Mouse (Mus musculus) adrenal gland, adult 2 months (tissue): ENCODE data around the gene Notch1. TPM values are rescaled to one million over a fixed set of nuclear protein-coding genes. Genes with fewer than 3 reads are reported as not detected.

ENCODE experiments used
- DNase-seq: peaks from one replicate; pipeline ENCODE4 v3.0.0; 2021
- long read RNA-seq: library from polyadenylated mRNA; stranded (forward); transcript quantifications from one replicate; pipeline ENCODE4 v2.0.0, GENCODE M21; 2021
- polyA plus RNA-seq: library from polyadenylated mRNA; depleted of rRNA; stranded (reverse); fragments of >200 nt; gene quantifications from 2 replicates; pipeline ENCODE4 v1.2.3, GENCODE M21; 2012; rRNA removed
- total RNA-seq, 2 experiments: library from RNA; stranded (reverse); gene quantifications; 2 replicates each; pipeline ENCODE4 v1.2.3; 2021

Gene Notch1
- total RNA-seq (10 to 100 TPM; 17.6 to 21.1 TPM), polyA plus RNA-seq (37.1 and 49.2 TPM in 2 replicates)
- long read RNA-seq, result 0 reads

DNA sequence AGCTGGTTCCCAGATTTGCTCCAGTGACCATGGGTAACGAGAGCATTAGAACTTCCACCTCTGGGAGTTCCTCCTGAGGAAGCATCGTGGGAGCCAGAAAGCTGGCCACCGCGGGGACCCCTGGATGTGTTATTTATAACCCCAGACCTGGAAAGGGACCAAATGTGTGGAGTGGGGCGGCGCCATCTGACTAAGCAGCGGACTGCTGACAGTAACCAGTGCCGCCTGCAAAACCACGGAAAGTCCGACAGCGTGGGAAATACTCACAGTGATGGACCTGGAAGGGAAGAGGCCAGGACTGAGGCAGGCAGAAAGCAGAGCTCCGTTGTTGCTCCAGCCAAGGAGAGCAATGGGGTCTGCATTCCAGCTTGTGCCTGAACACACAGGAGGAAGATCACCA lies at the start of gene Notch1:
Gene Notch1, minus strand, starts transcription at position 389 of the 400 bp plus-strand sequence.
- DNase-seq, result peak; percentile 48

DNA sequence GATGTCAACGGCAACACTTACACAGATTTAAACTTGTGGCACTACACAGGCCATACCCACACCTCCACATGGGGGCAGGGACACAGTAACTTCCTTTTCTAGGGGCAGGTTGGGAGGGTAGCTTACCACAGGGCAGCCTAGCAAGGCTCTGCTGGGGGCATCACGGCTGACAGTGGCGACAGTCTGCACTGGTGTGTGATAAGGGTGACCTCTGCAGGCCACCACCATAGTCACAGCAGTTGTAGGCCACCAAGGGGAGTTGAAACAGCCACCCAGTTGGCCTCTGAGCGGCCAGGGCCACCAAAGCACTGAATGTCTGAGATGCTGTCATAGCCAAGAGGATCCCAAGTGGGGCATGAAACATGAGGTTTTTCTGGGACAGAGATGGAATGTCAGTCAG lies 49.8 kb upstream of the Notch1 start:
- DNase-seq, result peak; percentile 53

DNA sequence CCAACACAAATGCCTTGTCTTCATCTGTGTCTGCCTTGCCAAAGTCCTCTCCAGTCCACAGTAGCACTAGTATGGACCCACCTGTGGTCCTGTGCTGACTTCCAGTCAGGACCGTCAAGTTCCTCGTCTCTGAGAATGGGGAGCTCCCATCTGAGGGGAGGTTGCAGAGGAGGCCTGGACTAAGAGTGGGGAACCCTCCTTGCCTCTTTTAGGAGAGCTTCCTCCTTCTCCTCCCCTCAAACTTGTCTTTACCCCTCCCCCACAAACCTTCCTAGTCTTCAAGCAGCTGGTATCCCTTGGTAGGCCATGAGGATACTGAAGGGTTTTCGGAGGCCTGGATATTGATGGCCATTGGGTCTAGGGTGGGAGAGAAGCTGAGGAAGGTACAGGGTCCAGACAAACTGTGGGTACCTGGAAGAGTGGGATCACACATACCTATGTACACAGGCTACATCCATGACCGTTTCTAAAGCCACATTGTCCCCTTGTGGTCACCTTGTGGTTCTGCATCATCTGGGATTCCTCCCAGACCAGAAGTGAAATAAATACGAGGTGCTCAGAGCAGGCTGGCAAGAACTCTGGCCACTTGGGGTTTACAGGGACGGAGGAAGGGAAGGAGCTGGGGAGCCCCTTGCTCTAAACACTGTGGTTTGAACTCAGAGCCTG lies 45.0 kb upstream of the Notch1 start:
- DNase-seq, result peak; percentile 56

DNA sequence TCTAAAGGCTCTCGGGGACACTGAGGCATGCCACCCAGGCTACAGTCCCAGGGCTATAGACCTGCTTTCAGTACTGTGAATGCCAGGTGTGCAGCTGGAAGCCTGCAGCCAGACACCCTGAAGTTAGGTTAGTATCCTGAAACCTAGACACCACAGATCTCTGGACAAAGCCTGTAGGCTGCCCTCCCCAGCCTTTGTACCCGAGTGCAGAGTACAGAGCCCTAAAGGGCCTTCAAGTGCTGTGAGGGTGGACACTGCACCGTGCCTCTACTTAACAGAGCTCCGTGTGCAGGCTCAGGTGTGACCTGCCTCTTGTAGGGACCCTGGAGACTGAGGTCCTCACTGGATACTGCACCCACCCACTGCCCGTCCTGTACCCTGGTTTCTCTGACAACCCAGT lies 44.0 kb upstream of the Notch1 start:
- DNase-seq, result no peak

DNA sequence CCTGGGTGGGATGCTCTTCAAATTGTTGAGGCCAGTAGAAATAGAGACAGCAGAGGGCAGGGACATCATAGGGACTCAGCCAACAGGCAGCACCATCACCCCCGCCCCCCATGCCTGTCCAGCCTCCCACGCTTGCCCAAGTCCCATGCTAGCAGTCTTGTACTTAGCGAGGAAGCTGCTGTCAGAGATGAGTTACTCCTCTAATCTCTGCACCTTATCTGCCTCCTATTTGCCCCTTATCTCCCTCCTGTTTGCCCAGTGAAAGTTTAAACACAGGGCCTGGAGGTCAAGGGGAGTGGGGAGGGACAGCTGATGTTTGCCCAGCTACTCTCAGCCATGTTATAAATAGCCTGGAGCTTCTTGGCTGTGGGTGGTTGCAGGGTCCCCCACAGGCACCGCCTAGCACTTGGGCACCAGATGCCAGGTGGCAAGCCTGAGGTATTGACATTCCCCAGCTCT lies 40.1 kb upstream of the Notch1 start:
- DNase-seq, result peak; percentile 23

DNA sequence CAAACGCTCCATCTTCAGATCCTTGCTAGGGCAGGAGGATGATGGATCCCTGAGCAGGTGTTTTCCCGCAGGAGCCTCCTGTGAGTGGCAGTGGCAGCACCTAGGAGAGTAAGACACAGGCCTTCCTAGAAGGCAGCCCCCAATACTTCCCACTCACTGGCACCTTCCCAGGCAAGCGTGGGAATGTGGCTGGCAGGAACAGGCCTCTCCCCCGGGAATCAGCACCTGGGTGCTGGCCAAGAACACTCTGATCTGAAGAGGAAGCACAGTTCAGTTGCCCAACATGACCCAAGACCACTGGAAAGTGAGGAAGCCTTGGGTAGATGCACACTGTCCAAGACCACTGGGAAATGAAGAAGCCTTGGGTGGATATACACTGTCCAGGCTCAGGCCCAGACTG lies 38.6 kb upstream of the Notch1 start:
- DNase-seq, result peak; percentile 54

DNA sequence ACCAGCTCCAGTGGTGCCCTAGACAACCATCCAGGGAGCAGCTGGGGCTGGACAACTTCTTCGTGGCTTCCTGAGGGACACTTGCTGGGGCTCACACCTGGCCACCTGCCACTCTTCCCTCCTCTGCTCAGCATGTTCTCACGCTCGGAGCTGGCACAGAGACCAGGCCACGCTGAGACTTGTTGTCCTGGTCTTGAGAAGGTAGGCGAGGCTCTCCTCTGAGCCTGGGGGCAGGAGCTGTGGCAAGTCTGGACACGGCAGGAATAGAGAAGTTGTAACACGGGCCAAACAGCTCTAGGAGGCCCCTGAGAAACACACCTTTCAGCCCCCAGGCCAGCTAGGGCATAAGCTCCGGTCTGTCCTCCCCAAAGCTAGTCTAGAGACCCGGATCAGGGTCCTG lies 37.4 kb upstream of the Notch1 start:
- no peak for DNase-seq

DNA sequence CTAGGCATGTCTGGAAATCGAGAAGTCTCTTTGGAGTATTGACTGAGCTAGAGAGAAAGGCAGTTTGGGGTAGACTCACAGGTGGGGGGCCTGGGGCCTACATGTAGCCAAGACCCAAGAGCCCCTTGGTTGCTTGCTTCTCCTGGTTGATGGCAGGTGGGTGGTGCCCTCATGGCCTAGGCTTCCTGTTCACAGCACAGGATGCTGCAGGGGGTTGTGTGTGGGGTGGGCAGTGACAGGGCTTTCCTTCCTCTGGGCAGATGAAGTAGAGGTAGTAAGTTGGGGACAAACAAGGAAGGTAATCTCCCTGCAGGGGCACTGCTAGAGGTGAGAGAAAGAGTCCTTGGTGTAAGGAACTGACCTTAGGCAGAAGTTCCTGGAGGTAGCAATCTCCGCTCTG lies 35.6 kb upstream of the Notch1 start:
- no peak for DNase-seq

DNA sequence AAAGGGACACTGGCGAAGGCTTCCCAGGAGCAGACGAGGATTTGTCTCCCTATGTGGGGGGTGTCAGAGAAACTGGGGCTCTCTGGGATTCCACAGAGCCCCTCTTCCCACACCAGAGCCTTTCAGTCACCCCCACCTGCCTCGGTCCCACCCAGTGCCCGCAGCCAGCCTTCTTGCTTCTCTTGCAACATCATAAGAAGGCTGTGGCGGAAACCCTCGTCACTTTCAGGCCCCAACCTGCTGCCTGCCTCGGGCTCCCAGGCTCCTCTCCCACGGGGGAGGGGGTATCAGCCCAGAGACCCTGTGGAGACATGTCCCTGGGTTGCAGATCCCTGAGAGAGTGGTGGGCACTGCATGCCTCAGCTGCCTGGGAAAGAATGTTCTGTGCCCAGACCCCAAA lies 35.0 kb upstream of the Notch1 start:
- no peak for DNase-seq

DNA sequence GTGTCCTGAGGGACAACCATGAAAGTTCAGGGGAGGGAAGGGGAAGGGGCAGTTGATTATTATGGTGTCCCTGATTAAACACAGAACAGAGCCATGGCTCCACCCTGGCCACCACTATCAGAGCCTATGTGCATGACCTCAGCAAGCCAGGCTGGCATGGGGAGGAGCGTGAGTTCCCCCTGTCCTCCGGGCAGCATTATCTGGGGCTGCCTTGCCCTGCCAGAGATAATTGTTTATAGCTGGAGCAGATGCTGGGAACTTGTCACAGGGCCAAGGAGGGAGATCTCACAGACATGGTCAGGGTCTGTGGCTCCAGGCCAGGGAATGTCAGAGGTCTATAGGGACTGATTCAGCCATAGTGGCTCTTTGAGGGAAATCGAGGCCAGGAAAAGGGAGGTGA lies 34.3 kb upstream of the Notch1 start:
- no peak for DNase-seq

DNA sequence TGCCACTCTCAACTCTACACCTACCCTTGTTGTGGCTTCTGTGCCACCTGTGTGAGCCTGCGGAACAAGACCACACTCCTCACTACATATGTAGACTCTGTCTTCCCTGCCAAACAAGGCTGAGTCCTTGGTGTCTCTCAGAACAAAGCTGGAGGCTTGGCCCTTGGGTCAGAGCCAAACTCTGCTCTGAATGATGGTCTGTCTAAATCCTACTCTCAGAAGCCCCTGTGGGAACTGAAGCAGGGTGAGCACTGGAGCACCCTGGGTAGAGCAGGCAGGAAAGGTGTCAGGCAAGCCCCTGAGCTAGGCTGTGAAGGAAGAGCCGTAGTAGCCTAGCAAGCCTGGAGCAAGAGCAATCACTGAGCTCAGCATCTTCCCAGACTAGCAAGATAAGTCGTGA lies 33.7 kb upstream of the Notch1 start:
- peak; percentile 62 for DNase-seq

DNA sequence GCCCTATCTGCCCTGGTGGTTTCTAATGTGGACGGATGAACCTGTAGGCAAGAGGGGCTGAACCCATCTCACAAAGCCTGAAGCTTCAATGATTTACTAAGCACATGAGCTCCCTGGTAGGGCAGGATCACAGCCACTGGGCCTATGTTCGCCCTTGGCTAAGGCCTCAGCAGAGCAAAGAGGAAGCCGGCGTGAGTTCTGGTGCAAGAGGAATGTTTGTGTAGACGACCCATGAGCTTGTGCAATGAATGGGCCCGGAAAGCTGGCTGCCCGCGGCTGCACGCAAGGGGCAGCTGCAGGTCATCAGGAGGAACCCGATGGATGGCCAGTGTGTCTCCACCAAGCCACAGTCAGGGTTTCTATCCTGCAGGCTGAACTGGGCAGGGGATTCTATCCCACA lies 33.3 kb upstream of the Notch1 start:
- peak; percentile 57 for DNase-seq

DNA sequence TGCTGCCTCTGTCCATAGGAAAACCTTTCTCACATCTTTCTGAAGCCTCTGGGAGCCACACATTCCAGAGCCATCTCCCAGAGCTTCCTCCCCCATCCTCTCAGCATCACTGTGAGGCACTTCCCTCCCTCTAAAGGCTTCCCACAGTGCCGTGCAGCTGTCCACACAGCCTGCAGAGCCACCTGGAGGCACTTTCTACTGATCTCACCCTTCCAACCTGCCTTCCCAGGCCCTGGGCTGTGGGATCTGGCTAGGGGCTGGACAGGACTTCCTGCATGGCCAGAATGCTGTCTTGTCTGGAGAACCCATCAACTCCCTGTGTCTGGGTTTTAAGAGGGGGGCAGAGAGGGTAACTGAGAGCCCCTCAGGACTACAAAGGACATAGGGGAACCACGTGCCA lies 31.0 kb upstream of the Notch1 start:
- no peak for DNase-seq

DNA sequence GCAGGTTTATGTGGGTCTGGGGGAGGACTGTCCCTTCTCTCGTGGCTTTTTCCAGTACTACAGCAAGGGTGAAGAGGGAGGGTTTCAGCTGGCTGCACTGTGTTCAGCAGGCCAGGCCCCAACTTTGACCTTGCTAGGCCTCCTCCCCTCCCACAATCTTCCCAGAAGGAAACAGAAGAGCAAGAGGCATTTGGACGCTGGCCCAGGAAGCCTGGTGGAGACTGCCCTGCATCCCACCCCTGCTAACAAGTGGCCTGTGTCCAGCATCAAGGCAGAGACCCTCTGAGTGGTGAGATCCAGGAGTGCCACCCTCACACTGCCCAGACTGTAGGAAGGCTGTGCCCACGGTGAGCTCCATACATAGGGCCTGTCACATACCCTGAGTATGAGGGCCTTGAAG lies 27.8 kb upstream of the Notch1 start:
- DNase-seq, result peak; percentile 67

DNA sequence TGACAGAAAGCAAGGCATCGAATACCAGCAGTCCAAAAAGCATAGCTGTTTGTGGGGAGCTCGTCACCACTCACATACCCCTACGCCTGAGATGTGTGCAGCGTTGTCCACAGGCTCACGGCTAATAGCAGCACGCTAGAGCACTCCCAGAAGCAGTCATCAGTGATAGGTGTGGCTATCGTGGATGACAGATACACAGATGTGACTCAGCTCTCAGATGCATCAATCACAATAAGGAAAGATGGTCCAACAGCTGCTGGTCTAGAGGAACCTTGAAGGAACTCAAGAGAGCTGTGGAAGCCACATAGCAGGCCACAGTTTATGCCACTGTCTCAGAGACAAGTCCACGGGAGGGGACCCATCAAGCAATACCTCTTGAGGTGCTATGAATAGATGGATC lies 27.3 kb upstream of the Notch1 start:
- DNase-seq, result peak; percentile 70

DNA sequence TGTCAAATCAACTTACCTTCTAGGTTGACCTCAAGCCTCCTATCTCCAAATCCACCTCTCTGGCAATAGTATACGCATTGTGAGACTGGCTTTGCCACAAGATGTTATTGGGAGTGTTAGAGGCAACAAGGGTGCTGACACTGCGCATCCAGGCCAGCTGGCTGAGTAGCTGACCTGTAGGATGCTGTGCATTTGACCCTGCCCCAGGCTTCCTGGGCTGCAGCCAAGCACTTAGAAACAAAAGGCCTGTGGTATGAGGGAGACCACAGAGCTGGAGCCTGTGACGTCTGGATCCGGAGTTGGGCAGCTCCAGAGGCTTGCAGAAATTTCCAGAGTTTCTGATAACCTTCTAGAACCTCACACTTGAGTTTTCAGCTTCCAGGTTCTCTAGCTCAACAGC lies 26.7 kb upstream of the Notch1 start:
- DNase-seq, result peak; percentile 58

DNA sequence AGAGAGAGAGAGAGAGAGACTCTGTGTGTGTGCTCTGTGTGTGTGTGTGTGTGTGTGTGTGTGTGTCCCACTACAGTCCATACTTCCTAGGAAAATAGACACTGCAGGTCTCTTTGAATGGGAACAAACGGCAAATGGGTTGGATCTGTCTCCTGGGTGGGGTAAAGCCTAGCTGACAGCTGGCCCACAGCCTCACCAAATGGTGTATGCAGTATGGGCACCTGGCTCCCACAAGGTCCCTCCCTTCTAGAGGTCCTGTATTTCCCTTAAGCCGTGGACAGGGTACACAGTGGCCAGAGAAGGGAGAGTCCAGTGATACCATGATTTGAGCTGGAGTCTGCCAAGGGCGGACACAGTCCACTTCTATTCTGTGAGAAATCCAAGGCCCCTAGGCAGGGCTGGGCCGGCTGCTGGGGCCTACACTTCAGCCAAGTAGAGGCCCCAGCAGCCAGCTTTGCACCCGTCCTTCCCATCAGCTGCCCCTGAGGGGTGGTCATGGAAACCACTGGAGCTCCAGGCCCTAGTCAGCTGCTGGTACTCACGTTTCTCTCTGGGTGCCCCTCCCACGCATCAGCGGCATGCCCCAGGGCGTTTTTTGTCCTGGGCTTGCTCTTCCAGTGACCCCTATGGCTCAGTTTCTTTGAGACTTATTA lies 24.9 kb upstream of the Notch1 start:
- DNase-seq, result no peak

DNA sequence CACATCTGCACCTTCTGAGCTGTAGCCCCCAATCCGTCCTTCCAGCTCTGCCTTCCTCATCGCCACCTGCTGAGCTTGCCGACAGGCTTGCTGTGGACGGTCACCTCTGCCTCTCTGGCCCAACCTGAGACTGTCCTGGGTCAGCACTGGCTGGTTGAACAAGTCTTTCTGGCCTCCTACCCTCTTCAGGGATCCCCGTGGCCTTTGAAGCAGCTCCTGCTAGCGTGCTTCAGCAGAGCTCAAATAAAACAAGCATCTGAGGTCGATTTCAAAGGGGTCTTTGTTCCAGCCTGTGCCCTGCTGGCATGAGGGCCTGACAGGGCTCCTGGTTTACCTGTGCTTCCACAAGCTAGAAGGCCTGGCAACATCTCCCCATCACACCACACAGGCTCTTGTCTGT lies 24.3 kb upstream of the Notch1 start:
- DNase-seq, result no peak

DNA sequence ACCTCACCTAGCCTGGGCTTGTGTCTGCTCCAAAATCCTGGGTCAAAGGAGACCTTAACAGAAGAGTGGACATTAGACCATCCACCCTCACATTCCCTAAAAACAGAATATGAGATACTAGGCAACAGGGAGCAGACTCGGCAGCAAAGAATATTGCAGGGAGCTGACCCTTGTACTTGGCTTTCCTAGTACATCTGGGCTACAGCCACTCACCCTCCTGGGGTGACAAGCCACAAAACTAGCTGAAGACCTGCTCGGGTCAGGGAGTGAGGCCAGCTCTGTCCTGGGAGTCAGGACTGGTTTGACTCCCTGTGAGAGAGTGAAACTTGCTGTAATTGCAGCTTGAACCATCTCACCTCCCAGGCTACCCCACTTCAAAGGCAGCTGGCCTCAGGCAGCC lies 23.1 kb upstream of the Notch1 start:
- DNase-seq, result no peak

DNA sequence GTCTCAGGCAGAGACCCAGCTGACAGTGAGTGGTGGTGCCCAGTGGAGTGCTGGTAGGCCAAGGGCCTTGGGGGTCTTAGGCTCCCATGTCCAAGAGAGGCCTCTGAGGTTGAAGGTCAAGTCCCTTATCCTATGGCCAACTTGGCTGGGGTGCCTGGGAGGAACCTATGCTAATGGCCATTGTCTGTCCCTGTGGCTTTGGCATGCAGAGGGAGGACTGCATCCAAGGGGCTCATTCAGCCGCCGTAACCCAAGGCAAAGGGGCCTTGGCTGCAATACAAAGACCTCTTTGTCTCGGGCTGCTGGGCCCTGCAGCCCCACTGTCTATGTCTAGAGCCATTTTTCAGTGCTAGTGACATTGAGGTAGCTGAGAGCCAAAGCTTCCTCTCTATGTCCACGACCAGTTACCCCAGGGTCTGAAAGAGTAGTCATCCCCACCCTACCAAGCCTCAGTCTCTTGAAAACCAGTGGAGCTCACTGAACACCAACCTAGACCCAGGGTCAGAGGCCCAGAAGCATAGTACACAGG lies 19.1 kb upstream of the Notch1 start:
- DNase-seq, result no peak

DNA sequence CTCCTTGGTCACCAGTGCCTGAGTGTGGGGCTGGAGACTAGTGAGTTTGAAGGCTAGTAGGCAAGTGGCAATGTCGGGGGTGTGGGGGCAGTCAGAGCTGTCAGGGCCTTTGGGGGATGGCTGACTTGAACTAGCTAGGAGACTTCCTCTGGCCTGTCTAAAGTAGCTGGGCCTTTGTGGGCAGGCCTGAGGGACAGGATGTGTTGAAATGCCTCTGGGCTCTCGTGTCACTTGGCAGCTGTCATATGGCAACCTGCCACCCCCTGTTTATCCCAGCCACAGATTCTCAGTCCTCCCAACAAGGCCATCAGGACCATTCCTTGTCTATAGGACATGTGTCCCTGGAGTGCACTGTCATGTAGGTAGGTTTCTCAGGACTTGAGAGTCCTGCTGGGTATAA lies 18.2 kb upstream of the Notch1 start:
- DNase-seq, result peak; percentile 88

DNA sequence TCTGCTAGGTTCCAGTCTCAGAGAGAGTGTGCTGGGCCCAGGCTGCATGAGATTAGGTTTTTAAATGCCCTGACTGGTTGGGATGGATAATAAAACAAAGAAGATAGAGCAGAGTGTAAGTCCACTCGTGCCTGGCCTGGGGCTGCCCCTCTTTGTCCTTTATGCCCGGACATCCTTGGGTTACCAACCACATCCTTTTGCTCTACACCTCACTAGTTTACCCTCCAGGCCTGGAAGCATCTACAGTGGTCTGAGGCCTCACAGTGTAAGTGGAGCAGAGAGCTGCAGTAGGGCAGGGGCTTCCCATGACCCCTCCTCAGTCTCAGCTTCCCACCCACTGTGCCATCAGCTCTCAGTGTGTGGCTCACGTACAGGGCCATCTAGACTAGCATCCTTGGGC lies 17.7 kb upstream of the Notch1 start:
- no peak for DNase-seq

DNA sequence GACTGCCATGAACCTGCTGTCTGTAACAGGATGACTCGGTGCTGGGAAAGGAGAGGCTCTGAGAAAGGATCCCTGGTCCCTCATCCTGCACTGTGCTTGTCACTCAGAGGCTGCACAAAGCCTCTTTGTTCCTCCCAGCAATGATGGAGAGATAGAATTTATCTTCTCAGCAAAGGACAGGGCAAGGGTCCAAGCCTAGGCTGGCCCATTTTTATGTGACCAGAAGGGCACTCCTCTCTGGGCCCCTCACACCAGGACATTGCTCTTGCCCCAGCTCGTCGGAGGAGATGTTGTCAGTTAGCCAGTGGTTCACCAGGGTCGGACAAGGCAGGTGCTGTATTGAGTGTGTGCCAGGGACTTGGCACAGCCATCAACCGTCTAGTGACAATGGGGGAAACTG lies 16.8 kb upstream of the Notch1 start:
- no peak for DNase-seq

DNA sequence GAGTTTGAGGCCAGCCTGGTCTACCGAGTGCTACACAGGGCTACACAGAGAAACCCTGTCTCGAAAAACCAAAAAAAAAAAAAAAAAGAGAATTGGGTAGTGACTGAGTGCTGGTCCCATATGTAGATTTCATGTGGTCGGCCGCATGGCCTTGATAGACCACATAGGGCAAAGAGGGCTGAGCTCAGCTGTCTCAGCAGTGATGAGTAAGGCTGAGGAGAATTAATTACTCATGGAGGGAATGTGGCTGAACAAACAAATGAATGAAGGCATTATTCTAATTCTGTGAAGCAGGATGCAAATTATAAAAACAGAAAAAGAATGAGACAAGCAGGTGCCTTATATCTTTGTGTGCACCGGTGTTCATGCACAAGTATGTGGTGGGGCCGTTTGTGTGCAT lies 15.4 kb upstream of the Notch1 start:
- DNase-seq, result peak; percentile 40
